In genomic region chr2:155576656-155577055, GRCm38 (mm10) we compare ENCODE assay signal across 21 mouse cellular contexts. TPM values are rescaled to one million over a fixed set of nuclear protein-coding genes. Genes with fewer than 3 reads are reported as not detected.
"Had no signal": no experiment of that assay in that cellular context is flagged by ENCODE, and none has a peak within 500 bp of the region (broad histone marks: within the 10 kb centered on the region; RNA-seq: fewer than 3 reads in every experiment).

No protein-coding gene starts in this region.

- H3K27me3 ChIP-seq: kidney, embryonic 15.5 days; limb, embryonic 12.5 days; liver, embryonic 12.5 days; liver, embryonic 15.5 days; midbrain, embryonic 12.5 days; midbrain, embryonic 15.5 days; neural tube, embryonic 12.5 days; neural tube, embryonic 15.5 days; stomach, embryonic 15.5 days had no signal

- H3K27ac ChIP-seq: kidney, embryonic 15.5 days; left cerebral cortex, adult 2 months; limb, embryonic 12.5 days; liver, embryonic 12.5 days; liver, embryonic 15.5 days; macrophage; midbrain, embryonic 12.5 days; midbrain, embryonic 15.5 days; neural tube, embryonic 12.5 days; neural tube, embryonic 15.5 days; stomach, embryonic 15.5 days had no signal

- H3K4me1 ChIP-seq: kidney, embryonic 15.5 days; limb, embryonic 12.5 days; liver, embryonic 12.5 days; liver, embryonic 15.5 days; midbrain, embryonic 12.5 days; midbrain, embryonic 15.5 days; neural tube, embryonic 12.5 days; neural tube, embryonic 15.5 days; stomach, embryonic 15.5 days had no signal

- DNase-seq: kidney, adult 18-20 months; kidney, postnatal 10 days; kidney, postnatal 36 days; layer of hippocampus, postnatal 36 days; liver; lung, embryonic 14.5 days; right cerebral cortex, adult 18-20 months; right cerebral cortex, postnatal 25 days; spleen, adult 18-20 months; thymus, postnatal 25 days had no signal

- H3K4me3 ChIP-seq: kidney, embryonic 15.5 days; left cerebral cortex, adult 2 months; limb, embryonic 12.5 days; liver, embryonic 12.5 days; liver, embryonic 15.5 days; midbrain, embryonic 12.5 days; midbrain, embryonic 15.5 days; neural tube, embryonic 12.5 days; neural tube, embryonic 15.5 days; stomach, embryonic 15.5 days had no signal

- H3K36me3 ChIP-seq: limb, embryonic 12.5 days; midbrain, embryonic 12.5 days; midbrain, embryonic 15.5 days; neural tube, embryonic 12.5 days; stomach, embryonic 15.5 days had no signal

RNA-seq across cellular contexts. Expression of gene Myh7b, which starts 34.4 kb away (rescaled TPM):
- polyA plus RNA-seq: macrophage had no signal

RNA-seq across cellular contexts. Expression of gene Ggt7, which starts 58.6 kb away (rescaled TPM):
- polyA plus RNA-seq: macrophage had no signal
